Mouse (Mus musculus) bone marrow, adult 2 months (tissue): ENCODE measurements around the gene Spp1. TPM values are rescaled to one million over a fixed set of nuclear protein-coding genes. Genes with fewer than 3 reads are reported as not detected.

Experiments used
- H3K27ac ChIP-seq: fragments of 200-500 bp; 2 replicates; pipeline ENCODE4 v1.5.1; 2012; ENCODE audit warnings: low read depth, mild to moderate bottlenecking, control low read depth, inconsistent platforms, low read length; ENCODE audit not compliant: control insufficient read depth, poor library complexity, insufficient read depth
- H3K4me1 ChIP-seq: fragments of 200-500 bp; 2 replicates; pipeline ENCODE4 v1.6.1; 2011; ENCODE audit warnings: low read length; ENCODE audit not compliant: control insufficient read depth, insufficient read depth
- H3K4me3 ChIP-seq: fragments of 200-500 bp; replicated peaks from 2 replicates; pipeline ENCODE3; 2011; ENCODE audit warnings: mild to moderate bottlenecking, low read depth, low read length, control low read depth; ENCODE audit not compliant: control insufficient read depth
- CTCF ChIP-seq: fragments of 200-500 bp; IDR thresholded peaks from 2 replicates; pipeline ENCODE4 v1.5.1; 2011; ENCODE audit warnings: low read length, control low read depth; ENCODE audit not compliant: control insufficient read depth, insufficient read depth
- POLR2A ChIP-seq: fragments of 200-500 bp; IDR thresholded peaks from 2 replicates; pipeline ENCODE4 v1.6.1; 2011; ENCODE audit warnings: low read depth, mild to moderate bottlenecking, control low read depth, low read length, borderline replicate concordance; ENCODE audit not compliant: control insufficient read depth
- WGBS: fragments of 180-500 bp; shearing (Covaris S2); methylation state at CpG from one replicate; pipeline ENCODE4 v1.1.7; 2018; 5-methylcytosine and 5-hydroxymethylcytosine counted together
- polyA plus RNA-seq: library from polyadenylated mRNA; stranded (reverse); fragments of >200 nt; gene quantifications from 2 replicates; pipeline ENCODE4 v1.2.4, GENCODE M21; 2011; ENCODE audit warnings: low replicate concordance; ENCODE audit not compliant: missing spikeins, insufficient read depth, insufficient read length

Spp1 gene
- 43.4 and 344 TPM in 2 replicates for polyA plus RNA-seq

DNA sequence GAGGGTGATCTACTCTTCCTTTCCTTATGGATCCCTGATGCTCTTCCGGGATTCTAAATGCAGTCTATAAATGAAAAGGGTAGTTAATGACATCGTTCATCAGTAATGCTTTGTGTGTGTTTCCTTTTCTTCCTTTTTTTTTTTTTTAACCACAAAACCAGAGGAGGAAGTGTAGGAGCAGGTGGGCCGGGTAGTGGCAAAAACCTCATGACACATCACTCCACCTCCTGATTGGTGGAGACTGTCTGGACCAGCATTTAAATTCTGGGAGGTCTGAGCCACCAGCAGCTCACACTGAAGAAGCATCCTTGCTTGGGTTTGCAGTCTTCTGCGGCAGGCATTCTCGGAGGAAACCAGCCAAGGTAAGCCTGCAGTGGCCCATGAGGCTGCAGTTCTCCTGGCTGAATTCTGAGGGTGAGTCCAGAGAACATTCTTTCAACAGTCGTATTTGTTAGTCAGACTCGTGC, at the start of gene Spp1:
TSS of gene Spp1 (plus strand) at position 284 of the 467 bp plus-strand sequence.
- Histone ChIP-seq H3K4me1 (peaks cover 5% of the 10 kb centered on the region; the same call in 1 of the 2 replicates), H3K27ac (no peak within 1 kb of the TSS), H3K4me3 (no peak within 1 kb of the TSS)
- no peak for TF ChIP-seq POLR2A
- no peak for TF ChIP-seq CTCF
- under 1% methylated on average over 7 of the region's 7 CpGs for WGBS

- WGBS, result 90% methylated on average over 16 of the region's 16 CpGs
- TF ChIP-seq CTCF (no peak), POLR2A (no peak)
- H3K4me3 ChIP-seq, result no peak overlapping the region
- peaks cover 3% of the 10 kb centered on the region for H3K4me1 ChIP-seq
- H3K27ac ChIP-seq, result no peak overlapping the region
These were observed 49.4 kb upstream of the Spp1 start for GRCm38 (mm10) chr5:104385521-104385920.

GRCm38 (mm10) chr5:104386908-104387307, 48.0 kb upstream of the Spp1 start:
- no peak for TF ChIP-seq POLR2A
- no peak for TF ChIP-seq CTCF
- peaks cover 1% of the 10 kb centered on the region for H3K4me1 ChIP-seq
- no peak overlapping the region for H3K4me3 ChIP-seq
- H3K27ac ChIP-seq, result no peak overlapping the region
- WGBS, result 79% methylated on average over 5 of the region's 5 CpGs

GRCm38 (mm10) chr5:104390962-104391361, 44.0 kb upstream of the Spp1 start:
- Histone ChIP-seq H3K4me3 (no peak overlapping the region), H3K4me1 (no peaks in the 10 kb centered on the region; the same call in 1 of the 2 replicates), H3K27ac (no peak overlapping the region)
- no peak for TF ChIP-seq POLR2A
- no peak for TF ChIP-seq CTCF
- WGBS, result 74% methylated on average over 2 of the region's 2 CpGs

- H3K4me3 ChIP-seq, result no peak overlapping the region
- TF ChIP-seq CTCF (no peak), POLR2A (no peak)
- H3K4me1 ChIP-seq, result no peaks in the 10 kb centered on the region; the same call in 1 of the 2 replicates
- 49% methylated on average over 5 of the region's 5 CpGs for WGBS
- H3K27ac ChIP-seq, result no peak overlapping the region
These were observed 42.1 kb upstream of the Spp1 start for GRCm38 (mm10) chr5:104392784-104393183.

DNA sequence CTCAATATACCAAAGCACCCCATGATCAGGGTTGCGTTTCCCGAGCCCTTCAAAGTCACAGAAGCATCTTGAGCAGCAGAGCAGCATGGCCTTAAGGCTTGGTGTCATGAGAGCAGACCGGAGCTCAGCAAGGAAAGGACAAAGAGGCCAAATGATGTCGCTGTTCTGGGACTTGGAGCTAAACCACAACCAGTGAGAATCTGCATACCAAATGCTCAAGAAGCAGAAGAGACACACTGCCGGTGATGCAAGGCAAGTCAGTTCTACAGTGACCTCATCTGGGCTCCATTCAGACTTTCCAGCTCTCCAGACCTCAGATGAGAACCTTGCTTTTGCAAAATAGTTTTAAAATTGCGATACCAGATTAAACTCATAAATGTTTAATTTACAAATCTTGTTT, 38.6 kb upstream of the Spp1 start:
- WGBS, result 42% methylated on average over 6 of the region's 6 CpGs
- H3K27ac ChIP-seq, result no peak overlapping the region
- H3K4me1 ChIP-seq, result no peaks in the 10 kb centered on the region
- H3K4me3 ChIP-seq, result no peak overlapping the region
- no peak for TF ChIP-seq CTCF
- no peak for TF ChIP-seq POLR2A

- H3K4me3 ChIP-seq, result no peak overlapping the region
- 60% methylated on average over 1 of the region's 1 CpGs for WGBS
- H3K4me1 ChIP-seq, result no peaks in the 10 kb centered on the region
- TF ChIP-seq POLR2A (no peak), CTCF (no peak)
- H3K27ac ChIP-seq, result no peak overlapping the region
These were observed 36.9 kb upstream of the Spp1 start for GRCm38 (mm10) chr5:104398001-104398400.

GRCm38 (mm10) chr5:104399291-104399950, 35.5 kb upstream of the Spp1 start:
- WGBS, result 72% methylated on average over 9 of the region's 9 CpGs

More at GRCm38 (mm10) chr5:104399291-104399950, 35.5 kb upstream of the Spp1 start:
- TF ChIP-seq CTCF, result no peak
- no peak for TF ChIP-seq POLR2A
- Histone ChIP-seq H3K4me3 (no peak overlapping the region), H3K4me1 (no peaks in the 10 kb centered on the region), H3K27ac (no peak overlapping the region)
